Mouse (Mus musculus) C2C12 (cell line): ENCODE data around the gene B3gnt7.
A peak's percentile ranks its signal among the peaks of the same experiment; 100 is the strongest.

Source experiments
- CEBPB ChIP-seq: IDR thresholded peaks from one replicate; pipeline ENCODE4 v1.6.1; 2011; ENCODE audit warnings: low read depth, mild to moderate bottlenecking, control low read depth, moderate library complexity
- CTCF ChIP-seq: IDR thresholded peaks from one replicate; pipeline ENCODE4 v1.5.1; 2011; ENCODE audit not compliant: control insufficient read depth, insufficient read depth, insufficient read length
- MAX ChIP-seq: IDR thresholded peaks from one replicate; pipeline ENCODE4 v1.6.1; 2011; ENCODE audit warnings: mild to moderate bottlenecking, control low read depth
- MYOG ChIP-seq: IDR thresholded peaks from one replicate; pipeline ENCODE4 v1.6.1; 2011; ENCODE audit not compliant: control insufficient read depth, insufficient read length; ENCODE audit errors: extremely low read depth
- USF1 ChIP-seq: IDR thresholded peaks from one replicate; pipeline ENCODE4 v1.6.1; 2011; ENCODE audit warnings: low read depth, mild to moderate bottlenecking, control low read depth, moderate library complexity

DNA sequence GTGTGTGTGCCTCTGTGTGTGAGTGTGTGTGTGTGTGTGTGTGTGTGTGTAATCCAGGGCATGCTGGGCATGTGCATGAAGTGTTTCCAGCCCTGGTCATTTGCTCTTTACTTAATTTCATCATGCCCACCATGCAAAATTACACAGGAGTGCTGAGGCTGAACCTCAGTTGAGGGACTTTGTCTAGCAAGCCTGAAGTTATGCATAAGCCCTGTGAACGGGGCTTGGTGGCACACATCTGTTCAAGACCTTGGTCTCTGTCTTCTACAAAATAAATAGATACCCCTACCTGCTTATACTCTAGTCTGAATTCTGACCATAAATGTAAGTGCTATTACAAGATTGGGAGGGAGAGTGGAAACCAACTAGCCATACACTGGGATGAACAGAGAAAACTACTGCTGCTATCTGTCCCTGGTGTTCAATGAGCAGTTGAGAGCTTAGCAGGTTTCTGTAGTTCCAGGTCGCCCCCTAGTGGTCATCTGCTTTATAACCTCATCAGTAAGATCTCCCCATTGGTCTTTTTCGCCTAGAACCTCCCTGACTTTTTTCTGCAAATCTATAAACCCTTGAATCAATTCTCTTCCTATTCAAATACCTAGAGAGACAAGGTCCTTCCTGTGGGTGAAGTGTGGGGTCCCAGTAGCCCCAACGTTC lies 36.7 kb downstream of the B3gnt7 start:
- peak; percentile 57 for TF ChIP-seq CTCF
- no peak for TF ChIP-seq MAX
- no peak for TF ChIP-seq CEBPB
- no peak for TF ChIP-seq USF1
- TF ChIP-seq MYOG: no peak
